Mouse (Mus musculus) thymus, adult 2 months (tissue): ENCODE measurements at regions not wholly inside any gene's neighbourhood (a gene's known extent, or its start where the extent isn't known, plus 50 kb on each side); places are given as distances from the start of the nearest gene placed in this dataset.

Experiments
- DNase-seq: peaks from one replicate; pipeline ENCODE4 v3.0.0; 2021
- H3K27ac ChIP-seq: fragments of 200-500 bp; 2 replicates; pipeline ENCODE4 v1.5.1; 2012; ENCODE audit warnings: low read length, control low read depth; ENCODE audit not compliant: control insufficient read depth, insufficient read depth
- H3K27me3 ChIP-seq: fragments of 200-500 bp; 2 replicates; pipeline ENCODE4 v1.6.1; 2012; ENCODE audit warnings: mild to moderate bottlenecking, low read length, moderate library complexity, mixed read lengths; ENCODE audit not compliant: control insufficient read depth, insufficient read depth
- H3K36me3 ChIP-seq: fragments of 200-500 bp; 2 replicates; pipeline ENCODE4 v1.6.1; 2012; ENCODE audit warnings: mild to moderate bottlenecking, low read length, moderate library complexity; ENCODE audit not compliant: control insufficient read depth, insufficient read depth
- H3K4me1 ChIP-seq: fragments of 200-500 bp; replicated peaks from 2 replicates; pipeline ENCODE4 v1.6.1; 2012; ENCODE audit warnings: low read length; ENCODE audit not compliant: control insufficient read depth, insufficient read depth
- H3K4me3 ChIP-seq: fragments of 200-500 bp; 2 replicates; pipeline ENCODE4 v1.5.1; 2012; ENCODE audit warnings: mild to moderate bottlenecking, low read length, control low read depth, moderate library complexity; ENCODE audit not compliant: control insufficient read depth, insufficient read depth
- CTCF ChIP-seq: fragments of 200-500 bp; IDR thresholded peaks from 2 replicates; pipeline ENCODE4 v1.5.1; 2012; ENCODE audit warnings: mild to moderate bottlenecking, control low read depth, low read length, moderate library complexity, borderline replicate concordance; ENCODE audit not compliant: control insufficient read depth, poor library complexity, insufficient read depth; ENCODE audit errors: extremely low read depth
- POLR2A ChIP-seq: fragments of 200-500 bp; IDR thresholded peaks from 2 replicates; pipeline ENCODE4 v1.6.1; 2012; ENCODE audit warnings: mild to moderate bottlenecking, low read length, control low read depth, moderate library complexity; ENCODE audit not compliant: control insufficient read depth, poor library complexity, insufficient read depth; ENCODE audit errors: extremely low read depth
- WGBS: fragments of 180-500 bp; shearing (Covaris S2); methylation state at CpG from one replicate; pipeline ENCODE4 v1.1.7; 2018; 5-methylcytosine and 5-hydroxymethylcytosine counted together

DNA sequence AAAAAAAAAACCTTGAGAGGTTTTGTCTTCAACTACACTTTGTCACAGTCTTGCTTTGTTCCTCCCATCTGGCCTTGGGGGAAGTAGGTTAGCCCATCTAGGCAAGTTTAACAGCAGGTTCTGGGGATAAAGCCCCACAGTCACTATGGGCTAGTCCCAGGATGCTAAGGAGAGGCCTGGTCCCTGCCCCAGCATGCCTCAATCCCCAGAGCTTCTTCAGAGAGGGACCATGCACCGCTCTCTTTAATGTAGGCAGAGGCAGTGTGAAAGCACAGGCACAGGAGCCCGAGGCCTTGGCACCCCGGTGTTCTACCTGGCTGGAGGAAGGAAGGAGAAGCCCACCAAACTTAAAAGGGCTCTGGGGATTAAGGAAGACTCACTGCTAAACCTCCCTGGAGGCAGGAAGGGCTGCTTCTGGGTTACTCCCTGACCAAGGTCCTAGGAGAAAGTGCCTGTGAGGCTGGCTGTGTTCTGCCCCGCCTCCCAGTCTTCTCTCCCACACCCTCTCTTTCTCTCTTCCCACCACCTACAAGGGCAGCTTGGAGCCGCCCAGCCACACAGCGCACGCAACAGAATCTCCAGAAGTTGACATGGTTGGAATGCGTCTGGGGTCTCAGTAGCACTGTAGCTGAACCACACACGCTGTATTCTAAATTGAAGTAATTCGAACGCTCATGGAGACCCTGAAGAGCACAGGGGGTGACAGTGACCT lies 633.5 kb downstream of the Zfp706 start:
- TF ChIP-seq POLR2A (no peak), CTCF (no peak)

GRCm38 (mm10) chr15:36373481-36373880 lies 634.1 kb downstream of the Zfp706 start:
- no peaks in the 10 kb centered on the region for H3K36me3 ChIP-seq
- DNase-seq, result no peak
- no peak overlapping the region for H3K27ac ChIP-seq
- TF ChIP-seq CTCF, result no peak
- TF ChIP-seq POLR2A, result no peak
- H3K4me1 ChIP-seq, result peaks cover 17% of the 10 kb centered on the region
- H3K27me3 ChIP-seq, result no peaks in the 10 kb centered on the region
- WGBS, result 82% methylated on average over 3 of the region's 3 CpGs
- no peak overlapping the region for H3K4me3 ChIP-seq

More for the DNA sequence above, 633.5 kb downstream of the Zfp706 start:
- no peak for DNase-seq
- Histone ChIP-seq H3K4me3 (peak overlapping the region; percentile 31; the same call in 1 of the 2 replicates), H3K36me3 (no peaks in the 10 kb centered on the region), H3K27ac (no peak overlapping the region; the same call in 1 of the 2 replicates), H3K4me1 (peaks cover 17% of the 10 kb centered on the region), H3K27me3 (no peaks in the 10 kb centered on the region)
- WGBS, result 56% methylated on average over 11 of the region's 11 CpGs

DNA sequence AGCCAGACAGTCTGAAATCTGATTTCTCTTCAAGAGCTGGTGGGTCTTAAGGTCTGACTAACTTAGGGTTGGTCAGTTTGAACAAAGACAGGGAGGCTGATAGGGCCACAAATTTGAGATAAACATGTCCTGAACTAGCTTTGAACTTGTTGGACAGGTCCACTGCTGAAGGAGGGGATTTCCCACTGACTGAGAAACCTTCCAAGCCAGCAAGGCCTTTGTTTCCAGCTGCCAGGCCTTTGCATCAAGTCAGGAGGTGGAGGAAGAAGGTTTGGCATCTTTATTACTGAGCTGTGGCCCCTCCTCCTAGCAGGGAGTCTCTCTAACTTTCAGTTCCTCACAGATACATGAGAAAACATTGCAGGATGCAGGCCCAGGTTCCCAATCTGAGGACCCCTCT lies 636.2 kb downstream of the Zfp706 start:
- H3K36me3 ChIP-seq, result no peaks in the 10 kb centered on the region
- H3K27me3 ChIP-seq, result no peaks in the 10 kb centered on the region
- H3K4me3 ChIP-seq, result no peak overlapping the region
- peaks cover 17% of the 10 kb centered on the region for H3K4me1 ChIP-seq
- DNase-seq, result no peak
- TF ChIP-seq CTCF (no peak), POLR2A (no peak)
- H3K27ac ChIP-seq, result no peak overlapping the region

DNA sequence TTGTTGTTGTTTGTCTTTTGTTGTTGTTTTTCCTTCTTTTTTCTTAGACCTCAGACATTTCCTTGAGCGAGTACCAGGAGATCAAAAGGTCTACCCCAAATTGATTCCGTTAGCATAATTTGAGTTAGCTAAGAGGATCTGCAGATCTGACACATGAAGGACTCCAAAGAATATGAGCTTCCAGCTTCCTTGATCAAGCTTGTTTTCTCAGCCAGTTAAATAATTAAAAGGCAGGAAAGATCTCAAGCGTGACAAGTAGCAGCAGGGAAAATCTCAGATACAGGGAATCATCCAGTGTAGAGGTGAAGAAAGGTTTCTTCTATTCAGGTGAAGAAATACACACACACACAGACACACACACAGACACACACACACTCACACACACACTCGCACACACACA lies 636.7 kb downstream of the Zfp706 start:
- WGBS, result 89% methylated on average over 4 of the region's 4 CpGs
- Histone ChIP-seq H3K27ac (no peak overlapping the region), H3K4me1 (peaks cover 17% of the 10 kb centered on the region), H3K27me3 (no peaks in the 10 kb centered on the region), H3K4me3 (no peak overlapping the region), H3K36me3 (no peaks in the 10 kb centered on the region)
- no peak for DNase-seq
- TF ChIP-seq POLR2A (no peak), CTCF (no peak)

DNA sequence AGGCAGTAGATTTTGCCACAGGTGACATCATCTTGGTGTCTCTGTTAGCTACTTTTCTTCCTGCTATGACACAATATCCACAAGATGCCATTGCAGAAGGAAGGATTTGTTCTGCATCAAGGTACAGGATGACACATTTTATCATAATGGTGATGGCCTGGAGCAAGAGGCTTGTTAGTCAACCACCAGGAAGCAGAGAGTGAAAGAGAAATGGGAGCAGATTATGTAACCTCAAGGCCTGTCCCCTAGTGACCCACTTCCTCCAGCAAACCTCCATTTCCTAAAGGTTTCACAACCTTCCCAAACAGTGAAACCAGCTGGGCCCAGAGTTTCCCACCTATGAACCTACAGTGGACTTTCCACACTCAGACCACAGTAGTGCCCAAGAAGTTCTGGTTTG lies 640.3 kb downstream of the Zfp706 start:
- H3K4me3 ChIP-seq, result no peak overlapping the region
- DNase-seq, result no peak
- TF ChIP-seq POLR2A, result no peak
- TF ChIP-seq CTCF, result no peak
- H3K4me1 ChIP-seq, result no peaks in the 10 kb centered on the region
- no peak overlapping the region for H3K27ac ChIP-seq
- H3K27me3 ChIP-seq, result no peaks in the 10 kb centered on the region
- H3K36me3 ChIP-seq, result no peaks in the 10 kb centered on the region

- Histone ChIP-seq H3K36me3 (no peaks in the 10 kb centered on the region), H3K27ac (no peak overlapping the region), H3K4me1 (peaks cover 12% of the 10 kb centered on the region), H3K27me3 (no peaks in the 10 kb centered on the region), H3K4me3 (no peak overlapping the region)
- no peak for TF ChIP-seq POLR2A
- no peak for TF ChIP-seq CTCF
- DNase-seq, result no peak
Measured at GRCm38 (mm10) chr15:36364757-36365156, 642.8 kb downstream of the Zfp706 start.

- DNase-seq, result no peak
- H3K36me3 ChIP-seq, result no peaks in the 10 kb centered on the region
- 65% methylated on average over 5 of the region's 5 CpGs for WGBS
- H3K27me3 ChIP-seq, result no peaks in the 10 kb centered on the region
- H3K4me1 ChIP-seq, result peaks cover 12% of the 10 kb centered on the region
- no peak overlapping the region for H3K27ac ChIP-seq
- TF ChIP-seq CTCF (no peak), POLR2A (no peak)
- no peak overlapping the region for H3K4me3 ChIP-seq
Measured at GRCm38 (mm10) chr15:36364062-36364461, 643.5 kb downstream of the Zfp706 start.
